Mouse (Mus musculus) small intestine, adult 2 months (tissue): ENCODE results near the gene Maml2. TPM values are rescaled to one million over a fixed set of nuclear protein-coding genes. Genes with fewer than 3 reads are reported as not detected.

Experiments used
- H3K27ac ChIP-seq: fragments of 200-500 bp; 2 replicates; pipeline ENCODE4 v1.5.1; 2012; ENCODE audit warnings: low read depth, low read length, control low read depth, inconsistent platforms; ENCODE audit not compliant: insufficient read depth
- H3K27me3 ChIP-seq: fragments of 200-500 bp; 2 replicates; pipeline ENCODE4 v1.6.1; 2012; ENCODE audit warnings: mild to moderate bottlenecking, moderate library complexity, low read length, inconsistent platforms; ENCODE audit not compliant: control insufficient read depth, insufficient read depth
- H3K36me3 ChIP-seq: fragments of 200-500 bp; 2 replicates; pipeline ENCODE4 v1.6.1; 2012; ENCODE audit warnings: mild to moderate bottlenecking, low read length, control low read depth, inconsistent platforms; ENCODE audit not compliant: control insufficient read depth, insufficient read depth
- H3K4me1 ChIP-seq: fragments of 200-500 bp; 2 replicates; pipeline ENCODE4 v1.6.1; 2012; ENCODE audit warnings: low read length, inconsistent platforms, mixed read lengths; ENCODE audit not compliant: control insufficient read depth, insufficient read depth, insufficient read length
- H3K4me3 ChIP-seq: fragments of 200-500 bp; 2 replicates; pipeline ENCODE4 v1.5.1; 2012; ENCODE audit warnings: low read depth, mild to moderate bottlenecking, control low read depth, inconsistent platforms, low read length, moderate library complexity
- CTCF ChIP-seq: fragments of 200-500 bp; IDR thresholded peaks from 2 replicates; pipeline ENCODE4 v1.5.1; 2012; ENCODE audit warnings: low read depth, mild to moderate bottlenecking, control low read depth, inconsistent platforms, low read length, moderate library complexity, mixed read lengths; ENCODE audit not compliant: insufficient replicate concordance, insufficient read length; ENCODE audit errors: extremely low read depth
- POLR2A ChIP-seq: fragments of 200-500 bp; IDR thresholded peaks from 2 replicates; pipeline ENCODE4 v1.6.1; 2012; ENCODE audit warnings: low read depth, mild to moderate bottlenecking, control low read depth, inconsistent platforms, low read length, moderate library complexity
- WGBS: fragments of 180-500 bp; shearing (Covaris S2); methylation state at CpG from one replicate; pipeline ENCODE4 v1.1.7; 2018; 5-methylcytosine and 5-hydroxymethylcytosine counted together
- polyA plus RNA-seq: library from polyadenylated mRNA; depleted of rRNA; stranded (reverse); fragments of >200 nt; gene quantifications from 2 replicates; pipeline ENCODE4 v1.2.3, GENCODE M21; 2012

Gene Maml2
- polyA plus RNA-seq, 1 experiment = 2.8 TPM

DNA sequence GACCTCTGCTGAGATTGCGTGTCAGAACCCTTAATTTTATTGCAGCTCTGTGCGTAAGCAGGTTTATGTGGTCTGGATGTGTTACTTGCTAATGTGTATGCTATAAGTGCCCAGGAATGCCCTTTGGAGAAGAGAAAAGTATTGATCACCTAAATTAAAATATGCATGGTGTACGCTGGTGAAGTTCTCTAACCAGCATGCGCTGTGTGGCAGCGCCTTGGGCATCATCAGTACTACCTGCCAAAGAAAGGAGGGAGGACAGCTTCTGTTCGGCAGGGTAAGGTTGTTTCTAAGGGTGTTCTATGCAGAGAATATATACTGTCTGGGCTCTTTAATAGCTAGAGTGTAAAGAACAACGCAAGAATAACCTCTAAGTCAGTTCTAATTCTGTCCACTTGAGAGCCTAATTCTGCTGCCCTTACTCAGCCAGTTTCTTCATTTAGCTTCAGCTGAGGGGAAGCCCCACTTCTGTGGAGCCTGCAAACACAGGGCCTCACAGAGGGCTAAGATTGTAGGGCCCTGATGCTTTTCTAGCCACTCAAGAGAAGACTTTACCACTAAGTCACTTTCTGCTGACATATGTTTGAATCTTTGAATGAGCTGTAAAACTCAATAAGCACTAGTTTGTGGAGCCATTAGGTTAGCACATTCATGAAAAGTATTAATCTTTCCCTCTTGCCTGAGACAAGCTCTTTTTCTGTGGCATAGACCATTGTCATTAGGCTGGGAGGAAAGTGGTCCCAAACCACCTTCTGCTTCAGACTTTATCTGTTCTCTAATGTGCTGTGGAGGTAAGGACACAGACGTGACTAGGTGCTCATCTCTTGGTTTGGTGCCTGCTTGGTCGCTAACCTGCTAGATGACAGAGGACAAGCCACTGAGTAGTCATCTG is 3.4 kb downstream of the Maml2 start:
- Histone ChIP-seq H3K4me3 (no peak overlapping the region), H3K36me3 (no peaks in the 10 kb centered on the region), H3K4me1 (peaks cover 16% of the 10 kb centered on the region), H3K27ac (0 out of 2 replicates have a peak overlapping the region, but pooled peaks have one; percentile 0), H3K27me3 (no peaks in the 10 kb centered on the region)
- no peak for TF ChIP-seq POLR2A
- TF ChIP-seq CTCF = no peak
- WGBS = 83% methylated on average over 9 of the region's 9 CpGs

DNA sequence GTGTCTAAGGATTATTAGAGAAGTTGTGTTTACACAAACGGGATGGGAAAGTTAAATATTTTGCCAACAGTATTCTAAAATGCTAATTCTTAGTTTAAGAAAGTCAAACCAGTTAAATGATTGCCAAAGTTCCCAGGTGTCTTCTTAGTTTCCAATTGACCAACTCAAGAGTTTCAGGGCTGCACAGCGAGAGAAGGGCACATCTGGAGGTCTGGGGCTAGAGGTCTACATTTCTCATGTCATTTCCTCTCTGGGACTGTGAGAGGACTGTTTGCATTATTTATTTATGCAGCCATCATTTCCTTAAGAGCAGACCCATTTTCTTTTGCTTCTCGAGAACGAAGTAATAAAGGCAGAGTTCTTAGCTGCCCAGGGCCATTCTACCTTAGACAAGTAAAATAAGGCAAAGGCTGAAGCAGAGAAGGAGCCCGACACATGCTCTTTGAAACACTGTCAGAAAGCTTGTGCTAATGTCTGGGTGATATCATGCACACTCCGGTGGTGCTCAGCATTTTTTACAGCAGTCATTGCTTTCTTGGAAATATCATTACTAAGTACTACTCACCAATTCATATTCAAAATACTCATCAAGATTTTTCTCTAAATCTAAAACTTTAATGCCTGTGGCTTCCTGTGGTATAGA is 4.5 kb downstream of the Maml2 start:
- 57% methylated on average over 6 of the region's 6 CpGs for WGBS
- Histone ChIP-seq H3K27me3 (no peaks in the 10 kb centered on the region), H3K4me3 (no peak overlapping the region), H3K36me3 (no peaks in the 10 kb centered on the region), H3K4me1 (peaks cover 14% of the 10 kb centered on the region), H3K27ac (peak overlapping the region; percentile 0; the same call in 1 of the 2 replicates)
- TF ChIP-seq CTCF = no peak
- TF ChIP-seq POLR2A = no peak

DNA sequence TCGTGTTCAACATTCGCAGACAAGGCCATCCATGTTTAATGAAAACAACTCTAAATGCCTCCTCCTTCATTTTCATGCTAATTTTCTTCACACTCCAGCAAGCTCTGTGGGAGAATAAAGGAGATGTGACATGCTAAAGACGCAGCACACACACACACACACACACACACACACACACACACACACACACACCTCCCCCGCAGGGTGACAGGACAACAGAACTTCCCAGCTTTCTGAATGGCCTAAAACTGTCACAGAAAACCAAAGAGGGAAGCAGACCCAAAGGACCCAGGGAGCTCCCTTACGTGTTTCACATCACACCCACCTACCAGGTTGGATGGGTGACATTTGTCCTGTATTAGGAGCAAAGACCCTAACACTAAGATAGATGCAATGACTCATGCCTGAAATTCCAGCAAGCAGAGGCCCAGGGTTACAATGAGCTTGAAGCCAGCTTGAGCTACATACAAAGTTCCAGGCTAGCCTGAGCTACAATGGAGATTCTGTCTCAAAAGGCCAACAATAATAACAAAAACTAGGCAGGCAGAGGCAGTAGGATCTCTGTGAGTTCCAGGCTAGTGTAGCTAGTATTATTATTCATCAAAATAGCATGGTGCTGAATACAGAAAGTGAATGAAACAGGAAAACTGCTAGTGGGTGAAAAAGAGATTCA is 5.5 kb downstream of the Maml2 start:
- TF ChIP-seq CTCF (no peak), POLR2A (no peak)
- WGBS = 90% methylated on average over 5 of the region's 5 CpGs
- no peaks in the 10 kb centered on the region for H3K36me3 ChIP-seq
- H3K4me3 ChIP-seq = no peak overlapping the region
- H3K27ac ChIP-seq = no peak overlapping the region
- H3K27me3 ChIP-seq = no peaks in the 10 kb centered on the region
- H3K4me1 ChIP-seq = peaks cover 12% of the 10 kb centered on the region

DNA sequence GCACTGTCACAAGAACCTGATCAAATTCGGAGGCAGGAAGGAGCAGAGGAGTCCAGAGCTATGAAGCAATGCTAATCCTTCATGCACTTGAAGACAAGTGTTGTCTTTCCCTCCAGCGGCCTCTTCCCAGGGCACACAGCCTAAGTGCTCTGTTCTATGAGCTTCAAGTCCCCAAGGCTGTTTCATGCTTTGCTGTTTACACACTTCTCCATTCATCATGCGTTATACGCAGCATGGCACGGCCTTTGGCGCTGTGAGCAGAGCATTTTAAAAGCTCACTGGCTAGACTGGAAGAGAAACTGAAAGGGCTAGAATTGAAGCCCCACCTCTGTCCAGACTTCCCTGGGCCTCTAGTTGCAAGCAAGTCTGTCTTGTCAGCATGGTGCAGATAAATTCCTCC is 6.2 kb downstream of the Maml2 start:
- no peak overlapping the region; the same call in 1 of the 2 replicates for H3K4me3 ChIP-seq
- WGBS = 10% methylated on average over 6 of the region's 6 CpGs

DNA sequence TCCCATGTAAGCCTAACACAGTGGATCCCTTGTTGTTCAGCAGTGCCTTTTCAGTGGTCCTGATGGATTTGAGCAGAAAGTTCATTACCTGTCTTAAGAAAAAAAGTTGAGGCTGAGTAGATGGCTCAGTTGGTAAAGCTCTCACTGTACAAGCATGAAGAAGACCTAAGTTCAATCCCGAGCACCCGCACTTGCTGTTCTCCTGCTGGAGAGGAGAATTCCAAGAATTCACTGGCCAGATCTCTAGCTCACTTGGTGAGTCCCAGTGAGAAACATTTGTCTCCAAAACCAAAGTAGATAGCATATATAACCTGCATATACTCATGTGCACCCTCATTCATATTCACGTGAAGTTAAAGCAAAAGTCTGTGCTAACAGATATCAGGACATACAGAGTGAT is 8.7 kb downstream of the Maml2 start:
- Histone ChIP-seq H3K4me1 (peaks cover 9% of the 10 kb centered on the region), H3K27me3 (no peaks in the 10 kb centered on the region), H3K36me3 (no peaks in the 10 kb centered on the region), H3K27ac (no peak overlapping the region), H3K4me3 (no peak overlapping the region)
- 88% methylated on average over 3 of the region's 3 CpGs for WGBS
- no peak for TF ChIP-seq POLR2A
- TF ChIP-seq CTCF = no peak

More for the DNA sequence above, 6.2 kb downstream of the Maml2 start:
- Histone ChIP-seq H3K4me1 (peaks cover 10% of the 10 kb centered on the region), H3K27ac (peak overlapping the region; percentile 34), H3K36me3 (no peaks in the 10 kb centered on the region), H3K27me3 (no peaks in the 10 kb centered on the region)
- TF ChIP-seq CTCF = no peak
- TF ChIP-seq POLR2A = no peak; the same call in 1 of the 2 replicates

DNA sequence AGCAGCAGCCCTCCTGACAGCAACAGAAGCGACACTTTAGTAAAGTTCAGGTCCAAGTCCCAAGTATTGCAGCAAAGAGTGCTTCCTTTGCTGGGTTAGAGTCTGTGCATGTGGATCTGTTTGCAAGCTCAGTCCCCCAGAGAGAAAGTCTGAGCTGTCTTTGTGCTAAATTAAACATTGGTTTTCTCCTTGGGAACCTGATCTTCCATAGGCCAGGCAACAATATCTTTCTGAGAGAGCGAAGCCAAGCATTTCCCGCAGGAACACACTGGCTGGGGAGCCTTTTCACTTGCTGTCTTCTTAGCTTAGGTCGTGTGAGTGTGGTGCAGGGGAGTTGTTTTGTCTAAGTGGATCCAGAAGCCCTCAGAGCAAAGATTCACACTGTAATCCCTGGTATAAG is 9.5 kb downstream of the Maml2 start:
- TF ChIP-seq CTCF (no peak), POLR2A (no peak)
- Histone ChIP-seq H3K27me3 (no peaks in the 10 kb centered on the region), H3K36me3 (no peaks in the 10 kb centered on the region), H3K4me3 (no peak overlapping the region), H3K4me1 (peaks cover 8% of the 10 kb centered on the region), H3K27ac (no peak overlapping the region)
- 68% methylated on average over 4 of the region's 4 CpGs for WGBS
